Mouse (Mus musculus) ZHBTc4 (cell line): Measurements from ENCODE around the gene Ywhaq.
"Not testable (repeated sequence)": the region's sequence is repeated elsewhere in the genome, so short reads cannot be mapped to it uniquely, and the experiment has no call there.

Experiments used
- DNase-seq: peaks from one replicate; pipeline ENCODE4 v3.0.0-alpha.2; 2011; ENCODE audit warnings: low read depth, low spot score

Gene Ywhaq

GRCm38 (mm10) chr12:21409651-21410050 is 7.8 kb downstream of the Ywhaq start:
- no peak for DNase-seq

- no peak for DNase-seq
Measured at GRCm38 (mm10) chr12:21408789-21409367, 8.6 kb downstream of the Ywhaq start.

- no peak for DNase-seq
Measured at GRCm38 (mm10) chr12:21402771-21403170, 14.7 kb downstream of the Ywhaq start.

- no peak for DNase-seq
Measured at GRCm38 (mm10) chr12:21386201-21386600, 31.2 kb downstream of the Ywhaq start.

GRCm38 (mm10) chr12:21378765-21379346 is 38.6 kb downstream of the Ywhaq start:
- DNase-seq, result not testable (repeated sequence)

GRCm38 (mm10) chr12:21375376-21376157 is 41.9 kb downstream of the Ywhaq start:
- DNase-seq, result no peak

GRCm38 (mm10) chr12:21373820-21374475 is 43.5 kb downstream of the Ywhaq start:
- no peak for DNase-seq

GRCm38 (mm10) chr12:21373100-21373819 is 44.2 kb downstream of the Ywhaq start, which contains the start of gene Adam17:
Adam17 (minus strand) TSS chr12:21373632.
- DNase-seq, result peak; percentile 99

- no peak for DNase-seq
Measured at GRCm38 (mm10) chr12:21370035-21370611, 47.3 kb downstream of the Ywhaq start.

GRCm38 (mm10) chr12:21369087-21369410 is 48.4 kb downstream of the Ywhaq start:
- no peak for DNase-seq

GRCm38 (mm10) chr12:21368376-21369086 is 48.9 kb downstream of the Ywhaq start:
- DNase-seq, result no peak

GRCm38 (mm10) chr12:21364624-21365435 is 52.6 kb downstream of the Ywhaq start:
- DNase-seq, result no peak

- no peak for DNase-seq
Measured at GRCm38 (mm10) chr12:21363195-21363594, 54.2 kb downstream of the Ywhaq start.

GRCm38 (mm10) chr12:21362686-21363085 is 54.8 kb downstream of the Ywhaq start:
- no peak for DNase-seq

- no peak for DNase-seq
Measured at GRCm38 (mm10) chr12:21353681-21354080, 63.8 kb downstream of the Ywhaq start.

- DNase-seq, result peak; percentile 28
Measured at GRCm38 (mm10) chr12:21350113-21350876, 67.1 kb downstream of the Ywhaq start.

- DNase-seq, result no peak
Measured at GRCm38 (mm10) chr12:21346972-21347371, 70.5 kb downstream of the Ywhaq start.

- no peak for DNase-seq
Measured at GRCm38 (mm10) chr12:21340674-21341073, 76.8 kb downstream of the Ywhaq start.
